Mouse (Mus musculus) ovary, postnatal 10 days (tissue): Measurements from ENCODE around the gene Mms22l.
A peak's percentile ranks its signal among the peaks of the same experiment; 100 is the strongest.
"Not testable (repeated sequence)": the region's sequence is repeated elsewhere in the genome, so short reads cannot be mapped to it uniquely, and the experiment has no call there.

Experiments used
- DNase-seq: peaks from one replicate; pipeline ENCODE4 v3.0.0; 2022; ENCODE audit warnings: low spot score

Gene Mms22l

GRCm38 (mm10) chr4:24496116-24496952 lies at the start of gene Mms22l:
Mms22l (plus strand) TSS chr4:24496451.
- DNase-seq, result peak; percentile 77

DNA sequence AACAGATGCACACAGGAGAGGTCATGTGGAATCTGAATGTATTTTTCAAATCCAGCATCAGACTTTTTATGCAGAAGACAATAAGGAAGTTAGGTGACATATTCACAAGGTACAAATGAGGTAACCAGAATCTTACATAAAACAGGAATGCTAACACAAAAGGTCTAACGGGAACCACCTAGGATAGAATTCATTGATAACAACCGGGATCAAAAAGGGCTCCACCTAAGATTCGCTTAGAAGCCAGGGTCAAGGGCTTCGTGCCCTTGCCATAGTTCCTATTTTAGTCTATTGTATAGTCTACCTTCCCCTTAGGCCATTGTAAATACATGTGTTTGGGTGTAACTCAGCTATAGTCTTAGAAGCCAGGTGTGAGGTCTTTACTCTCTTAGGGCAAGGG lies 12.2 kb upstream of the Mms22l start:
- DNase-seq, result not testable (repeated sequence)

DNA sequence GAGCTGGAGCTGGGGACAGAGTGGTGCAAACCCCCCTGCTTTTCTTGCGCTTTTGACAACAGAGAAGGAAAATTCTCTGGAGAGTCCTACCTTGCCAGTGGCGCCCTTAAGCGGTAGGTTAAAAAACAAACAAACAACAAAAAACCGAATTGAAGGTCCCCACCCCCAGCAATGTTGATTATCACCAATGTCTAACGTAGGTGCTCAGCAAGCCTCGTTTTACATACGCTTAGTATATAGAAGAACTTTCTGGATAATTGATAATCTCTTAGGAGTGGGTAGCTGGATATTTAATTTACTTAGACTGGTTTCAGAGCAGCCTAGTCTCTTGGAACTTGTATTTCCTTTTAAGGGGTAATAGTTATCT lies 685 bp downstream of the Mms22l start:
- no peak for DNase-seq

DNA sequence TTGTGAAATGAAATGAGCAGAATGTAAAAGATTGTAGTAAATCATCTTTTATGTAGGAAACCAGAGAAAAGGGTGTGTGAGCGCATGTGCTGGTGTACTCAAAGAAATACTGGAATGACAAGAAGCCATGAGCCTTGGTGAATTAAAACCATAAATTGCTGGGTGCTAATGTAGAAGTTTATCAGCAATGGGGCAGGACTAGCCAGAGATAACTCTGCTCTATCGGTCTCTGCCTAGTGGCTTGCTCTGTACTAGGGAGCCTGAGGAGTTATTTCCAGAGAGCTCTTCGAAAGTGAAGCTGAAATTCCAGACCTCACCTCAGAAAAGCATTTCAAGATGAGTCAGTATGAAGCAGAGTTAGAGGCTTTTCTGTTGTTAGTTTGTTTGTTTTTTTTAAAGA lies 12.9 kb downstream of the Mms22l start:
- no peak for DNase-seq

DNA sequence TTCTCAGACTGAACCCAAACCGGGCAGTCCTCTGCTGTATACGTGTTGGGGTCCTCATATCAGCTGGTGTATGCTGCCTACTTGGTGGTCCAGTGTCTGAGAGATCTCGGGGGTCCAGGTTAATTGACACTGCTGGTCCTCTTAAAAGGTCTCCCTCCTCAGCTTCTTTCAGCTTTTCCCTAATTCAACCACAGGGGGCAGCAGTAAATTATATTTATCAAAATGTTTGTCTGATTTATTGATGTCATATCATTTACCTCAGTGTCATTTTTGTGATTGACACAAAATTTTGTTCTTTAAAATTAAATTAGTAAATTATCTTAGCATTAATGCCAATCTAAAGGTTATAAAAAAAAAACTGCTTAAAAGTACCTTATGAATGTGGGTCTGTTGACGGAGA lies 40.7 kb downstream of the Mms22l start:
- no peak for DNase-seq

DNA sequence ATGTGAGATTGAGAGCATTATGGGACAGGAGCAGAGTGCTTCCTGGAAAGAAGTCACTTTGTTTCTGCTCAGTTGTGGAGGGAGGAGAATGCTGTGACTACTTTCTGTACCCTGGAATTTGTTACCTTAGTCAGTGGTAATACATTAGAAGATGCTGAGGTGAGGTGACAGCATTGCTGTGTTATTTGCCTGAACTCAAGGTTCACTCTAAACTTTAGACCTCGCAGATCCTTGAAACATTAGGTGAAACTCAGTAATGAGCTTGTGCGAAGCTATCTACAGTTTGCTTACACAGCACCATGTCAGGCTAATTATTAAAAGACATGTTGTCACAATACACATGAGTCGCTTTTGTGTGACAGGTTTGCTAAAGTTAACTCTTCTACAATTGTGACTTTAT lies 47.2 kb downstream of the Mms22l start:
- DNase-seq, result no peak

- DNase-seq, result no peak
These were observed 48.5 kb downstream of the Mms22l start for GRCm38 (mm10) chr4:24544677-24545151.

DNA sequence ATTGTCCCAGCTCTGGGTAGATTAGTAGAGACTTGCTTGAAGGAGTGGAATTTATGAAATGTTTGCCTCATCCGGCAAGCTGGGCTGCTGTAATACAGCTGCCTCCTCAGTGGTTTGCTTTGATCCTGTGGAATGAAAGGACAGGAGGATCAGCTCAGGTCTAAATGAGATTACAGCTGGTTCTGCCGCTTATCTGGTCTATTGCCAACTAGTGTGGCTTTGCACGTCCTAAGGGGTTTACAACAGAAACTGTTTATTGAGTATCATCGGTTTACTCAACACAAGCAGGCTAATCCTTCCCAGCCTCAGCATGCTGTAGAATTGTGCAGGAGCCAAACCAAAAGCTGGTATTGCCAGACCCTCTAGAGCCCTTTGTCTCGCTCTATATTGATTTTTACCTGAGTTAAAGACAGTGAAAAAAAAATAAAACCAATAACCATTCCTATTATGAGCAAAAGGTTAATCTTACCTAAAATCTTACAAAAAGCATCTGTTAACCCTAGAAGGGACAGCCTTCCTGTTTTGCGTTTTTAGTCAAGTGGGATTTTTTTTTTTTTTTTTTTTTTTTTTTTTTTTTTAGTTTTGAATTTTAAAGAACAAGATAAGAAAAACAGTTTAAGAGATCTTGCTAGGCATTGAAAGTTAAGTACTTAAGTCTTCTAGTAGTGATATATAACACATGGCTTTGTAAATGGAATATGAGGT lies 60.0 kb downstream of the Mms22l start:
- no peak for DNase-seq

GRCm38 (mm10) chr4:24557149-24557548 lies 60.9 kb downstream of the Mms22l start:
- DNase-seq, result no peak

GRCm38 (mm10) chr4:24568026-24568425 lies 71.8 kb downstream of the Mms22l start:
- DNase-seq, result no peak

- DNase-seq, result no peak
These were observed 72.8 kb downstream of the Mms22l start for GRCm38 (mm10) chr4:24568989-24569556.

DNA sequence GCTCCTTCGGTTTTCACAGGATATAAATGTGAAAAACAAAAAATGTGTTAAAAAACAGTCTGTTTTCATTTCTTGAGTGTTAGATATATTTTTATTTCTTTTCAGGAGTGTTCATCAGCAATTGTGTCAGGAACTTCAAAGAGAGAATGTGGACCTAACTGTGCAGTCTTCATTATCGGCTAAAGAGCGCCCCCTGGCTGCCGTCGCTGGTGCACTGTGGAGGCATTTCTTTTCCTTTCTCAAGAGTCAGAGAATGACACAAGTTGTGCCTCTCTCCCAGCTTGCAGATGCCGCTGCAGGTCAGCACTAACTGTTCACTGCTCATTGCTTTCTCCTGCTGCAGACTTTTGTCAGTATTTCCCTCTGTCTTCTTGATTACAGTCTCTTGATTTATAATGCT lies 78.0 kb downstream of the Mms22l start:
- peak; percentile 52 for DNase-seq

GRCm38 (mm10) chr4:24577594-24577993 lies 81.3 kb downstream of the Mms22l start:
- no peak for DNase-seq

GRCm38 (mm10) chr4:24582295-24582694 lies 86.0 kb downstream of the Mms22l start:
- DNase-seq, result no peak

DNA sequence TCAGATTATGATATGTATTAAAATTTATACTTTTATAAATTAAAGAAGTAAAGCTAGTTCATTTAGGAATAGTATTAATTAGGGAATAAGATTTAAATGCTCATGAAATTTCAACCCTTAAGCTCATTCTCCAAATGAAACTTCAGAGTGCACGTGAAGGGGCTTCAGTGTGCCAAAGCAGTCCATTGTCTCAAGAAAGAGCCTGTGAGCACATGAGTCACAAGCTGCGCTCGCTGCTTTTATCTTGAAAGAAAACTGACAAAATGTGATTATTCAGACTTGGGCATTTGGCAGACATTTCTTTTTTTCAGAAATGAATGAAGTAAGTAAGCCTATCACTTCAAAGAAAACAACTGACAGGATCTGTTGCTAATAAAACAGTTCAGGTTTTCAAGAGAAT lies 87.7 kb downstream of the Mms22l start:
- no peak for DNase-seq

DNA sequence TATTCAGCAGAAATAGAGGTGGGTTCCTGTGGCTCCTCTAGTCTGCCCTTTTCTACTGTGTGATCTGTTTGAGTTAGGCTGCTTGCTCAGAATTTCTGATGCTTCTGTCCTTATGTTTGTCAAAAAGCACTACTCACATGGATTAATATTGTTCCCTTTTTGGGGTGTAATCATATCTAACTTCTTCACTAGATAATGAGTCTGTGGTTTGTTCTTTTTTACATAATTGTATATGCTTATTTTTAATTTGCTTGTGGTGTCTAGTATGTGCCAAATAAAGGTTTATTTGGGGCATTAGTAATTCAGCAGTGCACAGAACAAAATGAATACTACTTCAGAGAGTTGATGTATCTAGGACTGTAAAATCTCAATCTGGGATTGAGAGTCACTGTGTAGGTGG lies 98.6 kb downstream of the Mms22l start:
- no peak for DNase-seq

- no peak for DNase-seq
These were observed 100.8 kb downstream of the Mms22l start for GRCm38 (mm10) chr4:24596942-24597611.

- no peak for DNase-seq
These were observed 102.4 kb downstream of the Mms22l start for GRCm38 (mm10) chr4:24598637-24599036.

- no peak for DNase-seq
These were observed 105.5 kb downstream of the Mms22l start for GRCm38 (mm10) chr4:24601711-24602110.

DNA sequence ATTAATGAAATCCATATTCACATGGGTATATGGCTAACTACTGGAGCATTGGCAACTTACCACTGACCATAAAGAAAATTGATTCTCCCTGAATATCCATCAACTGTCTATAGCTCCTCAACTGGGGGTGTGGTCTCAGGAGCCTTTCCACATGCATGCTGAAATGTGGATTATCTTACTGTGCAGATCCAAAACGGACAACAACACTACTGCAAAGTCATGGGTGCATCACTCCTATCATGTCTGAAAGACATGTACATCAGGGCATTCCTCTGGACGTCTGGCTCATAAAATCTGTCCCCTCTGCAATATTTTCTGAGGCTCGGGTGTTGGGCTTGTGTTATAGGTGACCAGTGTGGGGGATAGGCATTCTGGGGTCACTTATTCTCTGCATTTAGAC lies 112.8 kb downstream of the Mms22l start:
- DNase-seq, result no peak

- DNase-seq, result no peak
These were observed 113.3 kb downstream of the Mms22l start for GRCm38 (mm10) chr4:24609564-24609963.

- no peak for DNase-seq
These were observed 123.8 kb downstream of the Mms22l start for GRCm38 (mm10) chr4:24620005-24620404.
